Mouse (Mus musculus) hindbrain, embryonic 11.5 days (tissue): Measurements from ENCODE around the gene Kctd21. TPM values are rescaled to one million over a fixed set of nuclear protein-coding genes. Genes with fewer than 3 reads are reported as not detected.

ENCODE experiments used
- ATAC-seq: fragments of 200-750 bp; cut with Nextera tagmentation; 2 replicates; pipeline ENCODE4 v1.8.0; 2017; ENCODE audit warnings: mild to moderate bottlenecking, moderate TSS enrichment, moderate library complexity; ENCODE audit not compliant: low FRiP score
- DNase-seq: peaks from one replicate; pipeline ENCODE4 v3.0.0-alpha.2; 2015; ENCODE audit warnings: low spot score
- H3K27ac ChIP-seq: fragments of 300-500 bp; sonication (generic); 2 replicates; pipeline ENCODE4 v1.5.1; 2014; ENCODE audit warnings: mild to moderate bottlenecking, low read depth, low read length
- H3K27me3 ChIP-seq: fragments of 300-500 bp; sonication (generic); 2 replicates; pipeline ENCODE4 v1.6.1; 2014; ENCODE audit warnings: mild to moderate bottlenecking, low read length, moderate library complexity, mixed read lengths; ENCODE audit not compliant: control insufficient read depth, insufficient read depth
- H3K36me3 ChIP-seq: fragments of 300-500 bp; sonication (generic); 2 replicates; pipeline ENCODE4 v1.6.1; 2014; ENCODE audit warnings: mild to moderate bottlenecking, low read length, moderate library complexity, mixed read lengths; ENCODE audit not compliant: control insufficient read depth, insufficient read depth
- H3K4me1 ChIP-seq: fragments of 300-500 bp; sonication (generic); replicated peaks from 2 replicates; pipeline ENCODE4 v1.6.1; 2014; ENCODE audit warnings: low read length, mixed read lengths; ENCODE audit not compliant: control insufficient read depth, insufficient read depth
- H3K4me2 ChIP-seq: fragments of 300-500 bp; sonication (generic); replicated peaks from 2 replicates; pipeline ENCODE4 v1.6.1; 2014; ENCODE audit warnings: mild to moderate bottlenecking, low read depth, low read length
- H3K4me3 ChIP-seq: fragments of 300-500 bp; sonication (generic); 2 replicates; pipeline ENCODE4 v1.5.1; 2014; ENCODE audit warnings: low read depth, low read length
- H3K9ac ChIP-seq: fragments of 300-500 bp; sonication (generic); 2 replicates; pipeline ENCODE4 v1.6.1; 2014; ENCODE audit warnings: low read depth, low read length
- H3K9me3 ChIP-seq: fragments of 300-500 bp; sonication (generic); 2 replicates; pipeline ENCODE4 v1.6.1; 2016; ENCODE audit warnings: low read length; ENCODE audit not compliant: control insufficient read depth
- WGBS: fragments of 180-500 bp; shearing (Covaris S2); extraction: QIAGEN DNeasy Blood & Tissue Kit; methylation state at CpG from one replicate; pipeline ENCODE4 v1.1.7; 2014; 5-methylcytosine and 5-hydroxymethylcytosine counted together
- polyA plus RNA-seq: library from polyadenylated mRNA; unstranded; fragments of >200 nt; fragmentation: Nextera tagmentation; extraction: Ambion mirVana; gene quantifications from 2 replicates; pipeline ENCODE4 v1.2.1, GENCODE M21; 2014

Kctd21 gene
- polyA plus RNA-seq, 1 experiment from 2014 or later, result 6.8 TPM

DNA sequence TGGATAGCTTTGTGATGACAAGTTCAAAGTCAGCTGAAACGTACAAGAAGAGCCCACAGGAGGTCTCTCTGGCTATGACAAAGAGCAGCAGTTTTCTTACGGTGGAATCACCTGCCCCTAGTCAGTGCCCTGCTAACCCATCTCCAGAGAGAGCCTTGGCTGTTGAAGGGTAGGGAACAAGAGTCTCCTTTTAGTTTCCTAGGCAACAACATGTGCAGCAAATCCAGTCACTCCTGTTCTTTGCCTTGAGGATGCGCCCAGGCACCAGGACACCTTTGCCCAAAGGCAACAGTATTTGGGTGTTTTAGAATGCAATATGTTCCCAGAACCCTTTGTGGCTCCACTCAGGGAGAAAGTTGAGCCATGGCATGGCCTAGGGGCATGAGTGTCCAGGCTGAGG is 16.2 kb downstream of the Kctd21 start:
- Histone ChIP-seq H3K36me3 (no peaks in the 10 kb centered on the region), H3K27ac (no peak overlapping the region), H3K4me1 (no peaks in the 10 kb centered on the region), H3K9me3 (no peaks in the 10 kb centered on the region), H3K4me2 (no peak overlapping the region), H3K4me3 (no peak overlapping the region), H3K9ac (no peak overlapping the region), H3K27me3 (no peaks in the 10 kb centered on the region)
- 91% methylated on average over 3 of the region's 3 CpGs for WGBS
- DNase-seq (no peak), ATAC-seq (no peak)

DNA sequence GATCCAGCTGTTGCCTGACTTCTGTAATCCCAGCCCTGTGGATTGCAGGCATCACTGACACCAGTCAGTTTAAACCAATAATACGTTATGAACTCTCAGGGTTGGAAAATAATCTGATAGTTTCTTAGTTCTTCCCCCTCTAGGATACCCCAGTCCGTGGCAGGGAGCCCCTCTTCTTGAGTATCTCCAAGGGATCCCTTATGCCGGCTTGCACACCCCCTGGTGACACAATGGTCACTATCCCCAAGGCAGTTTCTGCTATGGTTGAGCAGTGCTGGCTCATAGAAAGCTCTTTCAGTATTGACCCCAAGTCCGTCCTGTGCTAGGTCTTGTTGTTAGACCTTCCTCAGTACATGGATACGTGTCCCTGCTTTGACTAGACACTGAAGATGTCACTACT is 16.7 kb downstream of the Kctd21 start:
- Histone ChIP-seq H3K36me3 (no peaks in the 10 kb centered on the region), H3K4me3 (no peak overlapping the region), H3K27me3 (no peaks in the 10 kb centered on the region), H3K27ac (no peak overlapping the region), H3K4me2 (no peak overlapping the region), H3K9ac (no peak overlapping the region), H3K4me1 (no peaks in the 10 kb centered on the region), H3K9me3 (no peaks in the 10 kb centered on the region)
- WGBS, result 78% methylated on average over 5 of the region's 5 CpGs
- DNase-seq (no peak), ATAC-seq (no peak)

- Histone ChIP-seq H3K4me2 (no peak overlapping the region), H3K36me3 (no peaks in the 10 kb centered on the region), H3K27me3 (no peaks in the 10 kb centered on the region), H3K9ac (no peak overlapping the region), H3K9me3 (no peaks in the 10 kb centered on the region), H3K27ac (no peak overlapping the region), H3K4me1 (no peaks in the 10 kb centered on the region), H3K4me3 (no peak overlapping the region)
- 90% methylated on average over 6 of the region's 6 CpGs for WGBS
- no peak for DNase-seq
- no peak for ATAC-seq
Observed at GRCm38 (mm10) chr7:97349438-97349837, 17.3 kb downstream of the Kctd21 start.

DNA sequence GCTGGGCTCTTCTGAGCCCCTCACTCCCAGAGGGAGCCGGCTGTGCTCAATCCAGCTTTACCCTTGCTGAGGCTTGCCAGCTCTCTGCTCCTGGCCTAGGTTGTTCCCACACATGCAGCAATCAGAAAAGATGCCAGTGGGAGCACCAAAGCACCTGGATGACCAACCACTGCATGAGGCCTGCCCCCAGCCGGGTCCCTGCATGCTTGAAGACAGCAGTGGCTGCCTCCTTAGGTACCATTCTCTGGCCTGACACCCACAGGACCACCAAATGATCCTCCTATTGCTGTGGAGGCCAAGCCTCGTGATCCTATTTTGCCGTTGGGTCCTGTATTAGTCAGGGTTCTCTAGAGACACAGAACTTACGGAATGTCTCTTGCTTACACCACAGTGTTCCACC is 18.8 kb downstream of the Kctd21 start:
- WGBS, result 83% methylated on average over 5 of the region's 5 CpGs
- Histone ChIP-seq H3K9ac (no peak overlapping the region), H3K9me3 (no peaks in the 10 kb centered on the region), H3K4me2 (no peak overlapping the region), H3K27me3 (no peaks in the 10 kb centered on the region), H3K36me3 (no peaks in the 10 kb centered on the region), H3K4me1 (no peaks in the 10 kb centered on the region), H3K4me3 (no peak overlapping the region), H3K27ac (no peak overlapping the region)
- DNase-seq (no peak), ATAC-seq (no peak)

DNA sequence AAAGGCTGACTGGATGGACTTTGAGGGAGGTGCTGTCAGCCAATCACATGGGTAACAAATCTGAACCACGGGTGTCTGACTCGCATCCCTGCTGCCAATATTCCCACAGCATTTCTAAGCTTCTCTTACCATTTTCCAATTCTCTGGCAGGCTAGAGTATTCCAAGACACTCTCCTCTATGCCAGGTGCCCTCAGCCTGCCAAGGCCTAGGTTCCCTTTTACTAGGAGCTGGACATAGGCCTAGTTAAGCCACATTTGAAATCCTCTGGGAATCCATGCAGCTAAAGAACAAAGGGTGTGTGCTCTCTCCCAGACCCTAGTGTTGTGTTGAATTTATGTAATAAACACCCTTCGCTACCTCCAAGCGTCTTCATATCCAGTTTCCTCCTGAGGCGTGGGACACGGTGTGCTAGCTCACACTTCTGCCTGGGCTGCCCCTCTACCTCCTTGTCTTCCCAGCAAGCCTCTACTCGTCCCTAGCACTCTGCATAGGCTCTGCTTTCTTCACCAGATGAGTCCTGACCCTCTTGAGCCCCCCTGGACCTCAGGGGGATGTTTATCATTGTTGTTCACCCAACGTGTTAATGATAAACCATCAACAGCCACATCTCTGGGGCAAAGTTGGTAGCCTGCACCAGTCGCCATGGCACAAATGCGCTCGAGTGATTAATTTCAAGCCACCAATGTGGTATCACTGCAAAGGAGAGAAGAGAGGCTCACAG is 19.8 kb downstream of the Kctd21 start:
- Histone ChIP-seq H3K9ac (no peak overlapping the region), H3K27ac (no peak overlapping the region), H3K9me3 (no peaks in the 10 kb centered on the region), H3K4me1 (no peaks in the 10 kb centered on the region), H3K27me3 (no peaks in the 10 kb centered on the region), H3K36me3 (no peaks in the 10 kb centered on the region), H3K4me3 (no peak overlapping the region), H3K4me2 (no peak overlapping the region)
- WGBS, result 86% methylated on average over 11 of the region's 11 CpGs
- DNase-seq (no peak), ATAC-seq (no peak)

GRCm38 (mm10) chr7:97353356-97353755 is 21.2 kb downstream of the Kctd21 start:
- DNase-seq (no peak), ATAC-seq (no peak)
- 90% methylated on average over 6 of the region's 6 CpGs for WGBS
- H3K36me3 ChIP-seq, result no peaks in the 10 kb centered on the region
- H3K9me3 ChIP-seq, result no peaks in the 10 kb centered on the region
- no peak overlapping the region for H3K4me3 ChIP-seq
- H3K27ac ChIP-seq, result no peak overlapping the region
- no peak overlapping the region for H3K9ac ChIP-seq
- no peak overlapping the region for H3K4me2 ChIP-seq
- H3K4me1 ChIP-seq, result no peaks in the 10 kb centered on the region
- H3K27me3 ChIP-seq, result no peaks in the 10 kb centered on the region

GRCm38 (mm10) chr7:97355068-97355841 is 23.1 kb downstream of the Kctd21 start:
- no peaks in the 10 kb centered on the region for H3K9me3 ChIP-seq
- no peaks in the 10 kb centered on the region for H3K36me3 ChIP-seq
- H3K4me3 ChIP-seq, result no peak overlapping the region
- 46% methylated on average over 13 of the region's 13 CpGs for WGBS
- DNase-seq (no peak), ATAC-seq (no peak)
- no peak overlapping the region for H3K4me2 ChIP-seq
- H3K4me1 ChIP-seq, result no peaks in the 10 kb centered on the region
- H3K27ac ChIP-seq, result no peak overlapping the region
- H3K9ac ChIP-seq, result no peak overlapping the region
- H3K27me3 ChIP-seq, result no peaks in the 10 kb centered on the region

GRCm38 (mm10) chr7:97356253-97356652 is 24.1 kb downstream of the Kctd21 start:
- ATAC-seq, result no peak

GRCm38 (mm10) chr7:97356875-97357276 is 24.7 kb downstream of the Kctd21 start:
- H3K9ac ChIP-seq, result no peak overlapping the region
- DNase-seq, result no peak
- ATAC-seq, result no peak
- 85% methylated on average over 5 of the region's 5 CpGs for WGBS
- H3K4me2 ChIP-seq, result no peak overlapping the region
- H3K36me3 ChIP-seq, result no peaks in the 10 kb centered on the region
- no peaks in the 10 kb centered on the region for H3K4me1 ChIP-seq
- H3K9me3 ChIP-seq, result no peaks in the 10 kb centered on the region
- H3K4me3 ChIP-seq, result no peak overlapping the region
- H3K27me3 ChIP-seq, result no peaks in the 10 kb centered on the region
- H3K27ac ChIP-seq, result no peak overlapping the region

More at GRCm38 (mm10) chr7:97356253-97356652, 24.1 kb downstream of the Kctd21 start:
- H3K4me1 ChIP-seq, result no peaks in the 10 kb centered on the region
- WGBS, result 87% methylated on average over 5 of the region's 5 CpGs
- H3K4me2 ChIP-seq, result no peak overlapping the region
- H3K36me3 ChIP-seq, result no peaks in the 10 kb centered on the region
- H3K27me3 ChIP-seq, result no peaks in the 10 kb centered on the region
- H3K4me3 ChIP-seq, result no peak overlapping the region
- no peak overlapping the region for H3K9ac ChIP-seq
- DNase-seq, result no peak
- no peaks in the 10 kb centered on the region for H3K9me3 ChIP-seq
- H3K27ac ChIP-seq, result no peak overlapping the region
